Mouse (Mus musculus) megakaryocyte, embryonic 14.5 days (primary cell): ENCODE measurements around the gene Cplx1.

ENCODE experiments used
- FLI1 ChIP-seq: IDR thresholded peaks from 2 replicates; pipeline ENCODE4 v1.6.1; 2012; ENCODE audit warnings: low read length, inconsistent platforms, mixed read lengths
- GATA1 ChIP-seq: IDR thresholded peaks from 3 replicates; pipeline ENCODE4 v1.6.1; 2012; ENCODE audit warnings: mixed read lengths, low read length, inconsistent platforms, borderline replicate concordance

- TF ChIP-seq GATA1 (no peak), FLI1 (no peak)
These were observed 34.1 kb downstream of the Cplx1 start for GRCm38 (mm10) chr5:108515581-108516361.
